Mouse (Mus musculus): ENCODE data around the gene Capn12.

GRCm38 (mm10) chr7:28865481-28866300 is 15.5 kb upstream of the Capn12 start:
- peak; percentile 49; the same call in 1 of the 2 replicates for TF ChIP-seq CTCF (IDR thresholded peaks at IDR 0.05; ENCODE audit: low read depth)
- TF ChIP-seq EP300 (optimal IDR thresholded peaks at IDR 0.05) = no peak
